Mouse (Mus musculus): ENCODE data around the gene Gm38100. TPM values are rescaled to one million over a fixed set of nuclear protein-coding genes. Genes with fewer than 3 reads are reported as not detected.

Gene Gm38100
- polyA plus RNA-seq, 1 experiment, result not detected

GRCm38 (mm10) chr1:175950421-175950820, 30.3 kb downstream of the Gm38100 start:
- no peak overlapping the region for H3K4me3 ChIP-seq (ENCODE audit: insufficient read depth, low read depth, low read length)
- WGBS, result 88% methylated on average over 3 of the region's 3 CpGs
- H3K27ac ChIP-seq (ENCODE audit: insufficient read depth, low read depth, low read length), result no peak overlapping the region
- H3K4me1 ChIP-seq (ENCODE audit: control insufficient read depth, insufficient read depth, low read length), result no peaks in the 10 kb centered on the region
- no peak for TF ChIP-seq POLR2A (IDR thresholded peaks at IDR 0.05; ENCODE audit: insufficient read depth, low read depth, low read length)
- no peak for TF ChIP-seq CTCF (IDR thresholded peaks at IDR 0.05; ENCODE audit: insufficient read depth, low read depth, low read length)

- Histone ChIP-seq H3K4me1 (ENCODE audit: control insufficient read depth, insufficient read depth, low read length) (no peaks in the 10 kb centered on the region), H3K4me3 (ENCODE audit: insufficient read depth, low read depth, low read length) (no peak overlapping the region), H3K27ac (ENCODE audit: insufficient read depth, low read depth, low read length) (no peak overlapping the region)
- TF ChIP-seq POLR2A (IDR thresholded peaks at IDR 0.05; ENCODE audit: insufficient read depth, low read depth, low read length) (no peak), CTCF (IDR thresholded peaks at IDR 0.05; ENCODE audit: insufficient read depth, low read depth, low read length) (no peak)
- 95% methylated on average over 2 of the region's 2 CpGs for WGBS
These were observed 30.7 kb downstream of the Gm38100 start for GRCm38 (mm10) chr1:175950851-175951250.

- no peak for TF ChIP-seq POLR2A (IDR thresholded peaks at IDR 0.05; ENCODE audit: insufficient read depth, low read depth, low read length)
- TF ChIP-seq CTCF (IDR thresholded peaks at IDR 0.05; ENCODE audit: insufficient read depth, low read depth, low read length), result no peak
- Histone ChIP-seq H3K4me1 (ENCODE audit: control insufficient read depth, insufficient read depth, low read length) (no peaks in the 10 kb centered on the region), H3K4me3 (ENCODE audit: insufficient read depth, low read depth, low read length) (no peak overlapping the region), H3K27ac (ENCODE audit: insufficient read depth, low read depth, low read length) (no peak overlapping the region)
- 97% methylated on average over 2 of the region's 2 CpGs for WGBS
These were observed 41.7 kb downstream of the Gm38100 start for GRCm38 (mm10) chr1:175961786-175962185.

- no peak overlapping the region for H3K4me3 ChIP-seq (ENCODE audit: insufficient read depth, low read depth, low read length)
- H3K4me1 ChIP-seq (ENCODE audit: control insufficient read depth, insufficient read depth, low read length), result peaks cover 3% of the 10 kb centered on the region
- 83% methylated on average over 5 of the region's 5 CpGs for WGBS
- H3K27ac ChIP-seq (ENCODE audit: insufficient read depth, low read depth, low read length), result no peak overlapping the region
- TF ChIP-seq CTCF (IDR thresholded peaks at IDR 0.05; ENCODE audit: insufficient read depth, low read depth, low read length) (no peak), POLR2A (IDR thresholded peaks at IDR 0.05; ENCODE audit: insufficient read depth, low read depth, low read length) (no peak)
These were observed 47.0 kb downstream of the Gm38100 start for GRCm38 (mm10) chr1:175967004-175967745.

GRCm38 (mm10) chr1:175970710-175971109, 50.6 kb downstream of the Gm38100 start:
- Histone ChIP-seq H3K27ac (ENCODE audit: insufficient read depth, low read depth, low read length) (no peak overlapping the region), H3K4me1 (ENCODE audit: control insufficient read depth, insufficient read depth, low read length) (peaks cover 3% of the 10 kb centered on the region), H3K4me3 (ENCODE audit: insufficient read depth, low read depth, low read length) (no peak overlapping the region)
- TF ChIP-seq POLR2A (IDR thresholded peaks at IDR 0.05; ENCODE audit: insufficient read depth, low read depth, low read length) (no peak), CTCF (IDR thresholded peaks at IDR 0.05; ENCODE audit: insufficient read depth, low read depth, low read length) (no peak)
- 24% methylated on average over 5 of the region's 5 CpGs for WGBS

Other genes starting within 250 kb of the Gm38100 start
- not detected in 2 replicates for gene Opn3, start 227.6 kb upstream of the Gm38100 start, polyA plus RNA-seq (2012; ENCODE audit: insufficient read depth, insufficient read length, low replicate concordance, missing spikeins)
- not detected in 2 replicates for gene Chml, start 227.4 kb upstream of the Gm38100 start, polyA plus RNA-seq (2012; ENCODE audit: insufficient read depth, insufficient read length, low replicate concordance, missing spikeins)
- gene Wdr64, start 221.7 kb upstream of the Gm38100 start, polyA plus RNA-seq (2012; ENCODE audit: insufficient read depth, insufficient read length, low replicate concordance, missing spikeins), result not detected in 2 replicates
- gene Exo1, start 39.7 kb upstream of the Gm38100 start, polyA plus RNA-seq (2012; ENCODE audit: insufficient read depth, insufficient read length, low replicate concordance, missing spikeins), result not detected in 2 replicates
- gene Rbm8a2, start 58.8 kb downstream of the Gm38100 start, polyA plus RNA-seq (2012; ENCODE audit: insufficient read depth, insufficient read length, low replicate concordance, missing spikeins), result not detected in 2 replicates